Mouse (Mus musculus) embryonic fibroblast, embryonic 13.5 days (primary cell): ENCODE results near the gene Ano2.

Experiments
- CTCF ChIP-seq: IDR thresholded peaks from 2 replicates; pipeline ENCODE4 v1.5.1; 2011; ENCODE audit warnings: mild to moderate bottlenecking, control low read depth, low read length, moderate library complexity, borderline replicate concordance; ENCODE audit not compliant: insufficient read depth
- POLR2A ChIP-seq: IDR thresholded peaks from 2 replicates; pipeline ENCODE4 v1.6.1; 2011; ENCODE audit warnings: low read depth, mild to moderate bottlenecking, control low read depth, low read length, moderate library complexity

GRCm38 (mm10) chr6:125690057-125690703 is at the start of gene Ano2:
- TF ChIP-seq CTCF: no peak
- TF ChIP-seq POLR2A: no peak
